Mouse (Mus musculus): ENCODE results near the gene Plekhg3. TPM values are rescaled to one million over a fixed set of nuclear protein-coding genes. Genes with fewer than 3 reads are reported as not detected.
A peak's percentile ranks its signal among the peaks of the same experiment; 100 is the strongest.

Gene Plekhg3
- polyA plus RNA-seq, 1 experiment from 2014 or later = 10.3 TPM

GRCm38 (mm10) chr12:76540169-76540568 is 9.5 kb downstream of the Plekhg3 start:
- H3K4me2 ChIP-seq = no peak overlapping the region
- H3K36me3 ChIP-seq = peaks cover 4% of the 10 kb centered on the region; the same call in 1 of the 2 replicates
- no peak overlapping the region for H3K4me3 ChIP-seq
- H3K9ac ChIP-seq = no peak overlapping the region
- no peak overlapping the region for H3K27ac ChIP-seq (ENCODE audit: poor library complexity, severe bottlenecking)
- H3K9me3 ChIP-seq (replicated peaks) = no peaks in the 10 kb centered on the region
- H3K4me1 ChIP-seq (replicated peaks) = peaks cover 42% of the 10 kb centered on the region
- ATAC-seq (ENCODE audit: insufficient number of reproducible peaks, low FRiP score) = no peak
- H3K27me3 ChIP-seq (replicated peaks) = no peaks in the 10 kb centered on the region
- 87% methylated on average over 3 of the region's 3 CpGs for WGBS

GRCm38 (mm10) chr12:76540701-76541221 is 10.1 kb downstream of the Plekhg3 start:
- WGBS = 73% methylated on average over 10 of the region's 10 CpGs
- no peak overlapping the region for H3K27ac ChIP-seq (ENCODE audit: poor library complexity, severe bottlenecking)
- peaks cover 4% of the 10 kb centered on the region; the same call in 1 of the 2 replicates for H3K36me3 ChIP-seq
- no peaks in the 10 kb centered on the region for H3K27me3 ChIP-seq (replicated peaks)
- H3K4me1 ChIP-seq (replicated peaks) = peaks cover 42% of the 10 kb centered on the region
- H3K9ac ChIP-seq = no peak overlapping the region
- no peaks in the 10 kb centered on the region for H3K9me3 ChIP-seq (replicated peaks)
- no peak overlapping the region for H3K4me3 ChIP-seq
- H3K4me2 ChIP-seq = no peak overlapping the region
- no peak for ATAC-seq (ENCODE audit: insufficient number of reproducible peaks, low FRiP score)

GRCm38 (mm10) chr12:76541475-76541874 is 10.8 kb downstream of the Plekhg3 start:
- Histone ChIP-seq H3K27ac (ENCODE audit: poor library complexity, severe bottlenecking) (0 out of 2 replicates have a peak overlapping the region, but pooled peaks have one; percentile 3), H3K9ac (0 out of 2 replicates have a peak overlapping the region, but pooled peaks have one; percentile 4), H3K4me1 (replicated peaks) (peaks cover 42% of the 10 kb centered on the region), H3K4me2 (no peak overlapping the region), H3K27me3 (replicated peaks) (no peaks in the 10 kb centered on the region), H3K36me3 (peaks cover 4% of the 10 kb centered on the region; the same call in 1 of the 2 replicates), H3K9me3 (replicated peaks) (no peaks in the 10 kb centered on the region), H3K4me3 (no peak overlapping the region)
- ATAC-seq (ENCODE audit: insufficient number of reproducible peaks, low FRiP score) = no peak
- 38% methylated on average over 8 of the region's 8 CpGs for WGBS

GRCm38 (mm10) chr12:76541879-76542278 is 11.2 kb downstream of the Plekhg3 start:
- no peak for ATAC-seq (ENCODE audit: insufficient number of reproducible peaks, low FRiP score)
- Histone ChIP-seq H3K27me3 (replicated peaks) (no peaks in the 10 kb centered on the region), H3K9me3 (replicated peaks) (no peaks in the 10 kb centered on the region), H3K4me2 (no peak overlapping the region), H3K36me3 (peaks cover 4% of the 10 kb centered on the region; the same call in 1 of the 2 replicates), H3K9ac (0 out of 2 replicates have a peak overlapping the region, but pooled peaks have one; percentile 4), H3K27ac (ENCODE audit: poor library complexity, severe bottlenecking) (0 out of 2 replicates have a peak overlapping the region, but pooled peaks have one; percentile 3), H3K4me3 (no peak overlapping the region), H3K4me1 (replicated peaks) (peaks cover 42% of the 10 kb centered on the region)
- WGBS = 78% methylated on average over 6 of the region's 6 CpGs

GRCm38 (mm10) chr12:76545786-76546370 is 15.2 kb downstream of the Plekhg3 start:
- Histone ChIP-seq H3K9ac (peak overlapping the region; percentile 26), H3K27me3 (replicated peaks) (no peaks in the 10 kb centered on the region), H3K4me1 (replicated peaks) (peaks cover 63% of the 10 kb centered on the region), H3K4me2 (peak overlapping the region; percentile 57), H3K27ac (ENCODE audit: poor library complexity, severe bottlenecking) (peak overlapping the region; percentile 9; the same call in 1 of the 2 replicates), H3K9me3 (replicated peaks) (no peaks in the 10 kb centered on the region), H3K36me3 (no peaks in the 10 kb centered on the region), H3K4me3 (peak overlapping the region; percentile 12)
- no peak for ATAC-seq (ENCODE audit: insufficient number of reproducible peaks, low FRiP score)
- WGBS = 31% methylated on average over 15 of the region's 15 CpGs

GRCm38 (mm10) chr12:76546383-76547276 is 15.9 kb downstream of the Plekhg3 start:
- H3K9ac ChIP-seq = peak overlapping the region; percentile 26
- H3K4me3 ChIP-seq = peak overlapping the region; percentile 12
- H3K27ac ChIP-seq (ENCODE audit: poor library complexity, severe bottlenecking) = peak overlapping the region; percentile 9; the same call in 1 of the 2 replicates
- peak overlapping the region; percentile 57 for H3K4me2 ChIP-seq
- 12% methylated on average over 28 of the region's 28 CpGs for WGBS
- no peaks in the 10 kb centered on the region for H3K9me3 ChIP-seq (replicated peaks)
- no peaks in the 10 kb centered on the region for H3K36me3 ChIP-seq
- peaks cover 67% of the 10 kb centered on the region for H3K4me1 ChIP-seq (replicated peaks)
- ATAC-seq (ENCODE audit: insufficient number of reproducible peaks, low FRiP score) = no peak
- H3K27me3 ChIP-seq (replicated peaks) = no peaks in the 10 kb centered on the region

GRCm38 (mm10) chr12:76547409-76548081 is 16.9 kb downstream of the Plekhg3 start:
- H3K27ac ChIP-seq (ENCODE audit: poor library complexity, severe bottlenecking) = no peak overlapping the region
- H3K9ac ChIP-seq = peak overlapping the region; percentile 25
- H3K36me3 ChIP-seq = no peaks in the 10 kb centered on the region
- H3K27me3 ChIP-seq (replicated peaks) = no peaks in the 10 kb centered on the region
- H3K9me3 ChIP-seq (replicated peaks) = no peaks in the 10 kb centered on the region
- peaks cover 76% of the 10 kb centered on the region for H3K4me1 ChIP-seq (replicated peaks)
- H3K4me3 ChIP-seq = no peak overlapping the region
- peak; percentile 10; the same call in 1 of the 2 replicates for ATAC-seq (ENCODE audit: insufficient number of reproducible peaks, low FRiP score)
- peak overlapping the region; percentile 57 for H3K4me2 ChIP-seq
- WGBS = 41% methylated on average over 13 of the region's 13 CpGs

- Histone ChIP-seq H3K4me3 (no peak overlapping the region), H3K4me1 (replicated peaks) (peaks cover 81% of the 10 kb centered on the region), H3K9ac (peak overlapping the region; percentile 25), H3K27ac (ENCODE audit: poor library complexity, severe bottlenecking) (no peak overlapping the region), H3K27me3 (replicated peaks) (no peaks in the 10 kb centered on the region), H3K9me3 (replicated peaks) (no peaks in the 10 kb centered on the region), H3K36me3 (no peaks in the 10 kb centered on the region), H3K4me2 (peak overlapping the region; percentile 57)
- no peak for ATAC-seq (ENCODE audit: insufficient number of reproducible peaks, low FRiP score)
- 23% methylated on average over 7 of the region's 7 CpGs for WGBS
Measured at GRCm38 (mm10) chr12:76548082-76548423, 17.4 kb downstream of the Plekhg3 start.

GRCm38 (mm10) chr12:76549203-76549602 is 18.5 kb downstream of the Plekhg3 start:
- Histone ChIP-seq H3K27ac (ENCODE audit: poor library complexity, severe bottlenecking) (no peak overlapping the region), H3K27me3 (replicated peaks) (no peaks in the 10 kb centered on the region), H3K4me3 (no peak overlapping the region), H3K9me3 (replicated peaks) (no peaks in the 10 kb centered on the region), H3K4me2 (no peak overlapping the region), H3K9ac (no peak overlapping the region), H3K4me1 (replicated peaks) (peaks cover 92% of the 10 kb centered on the region), H3K36me3 (no peaks in the 10 kb centered on the region)
- WGBS = 55% methylated on average over 3 of the region's 3 CpGs
- ATAC-seq (ENCODE audit: insufficient number of reproducible peaks, low FRiP score) = no peak

GRCm38 (mm10) chr12:76552321-76552720 is 21.6 kb downstream of the Plekhg3 start:
- Histone ChIP-seq H3K4me2 (peak overlapping the region; percentile 24; the same call in 1 of the 2 replicates), H3K4me3 (no peak overlapping the region), H3K9ac (no peak overlapping the region), H3K4me1 (replicated peaks) (peaks cover 98% of the 10 kb centered on the region), H3K27me3 (replicated peaks) (no peaks in the 10 kb centered on the region), H3K27ac (ENCODE audit: poor library complexity, severe bottlenecking) (peak overlapping the region; percentile 87), H3K36me3 (no peaks in the 10 kb centered on the region), H3K9me3 (replicated peaks) (no peaks in the 10 kb centered on the region)
- 20% methylated on average over 8 of the region's 8 CpGs for WGBS
- ATAC-seq (ENCODE audit: insufficient number of reproducible peaks, low FRiP score) = peak; percentile 78

All from heart, embryonic 12.5 days (tissue).